Mouse (Mus musculus): ENCODE data around the gene Hus1b.

Hus1b gene

GRCm38 (mm10) chr13:30947540-30947939 is at the start of gene Hus1b:
Hus1b (minus strand) TSS chr13:30947759.
- DNase-seq (ENCODE audit: low read depth, low spot score) = peak; percentile 7

GRCm38 (mm10) chr13:30994249-30994858 is 46.8 kb upstream of the Hus1b start:
- DNase-seq (ENCODE audit: low read depth, low spot score) = no peak

- peak; percentile 66 for DNase-seq (ENCODE audit: low read depth, low spot score)
Measured at GRCm38 (mm10) chr13:30993819-30994218, 46.3 kb upstream of the Hus1b start.

- no peak for DNase-seq (ENCODE audit: low read depth, low spot score)
Measured at GRCm38 (mm10) chr13:30990233-30990632, 42.7 kb upstream of the Hus1b start.

GRCm38 (mm10) chr13:30989710-30990109 is 42.2 kb upstream of the Hus1b start:
- no peak for DNase-seq (ENCODE audit: low read depth, low spot score)

GRCm38 (mm10) chr13:30987686-30988085 is 40.1 kb upstream of the Hus1b start:
- DNase-seq (ENCODE audit: low read depth, low spot score) = no peak

GRCm38 (mm10) chr13:30986934-30987455 is 39.4 kb upstream of the Hus1b start:
- no peak for DNase-seq (ENCODE audit: low read depth, low spot score)

GRCm38 (mm10) chr13:30985598-30986466 is 38.3 kb upstream of the Hus1b start:
- DNase-seq (ENCODE audit: low read depth, low spot score) = peak; percentile 38

- DNase-seq (ENCODE audit: low read depth, low spot score) = no peak
Measured at GRCm38 (mm10) chr13:30985275-30985597, 37.7 kb upstream of the Hus1b start.

- peak; percentile 58 for DNase-seq (ENCODE audit: low read depth, low spot score)
Measured at GRCm38 (mm10) chr13:30981666-30982065, 34.1 kb upstream of the Hus1b start.

- no peak for DNase-seq (ENCODE audit: low read depth, low spot score)
Measured at GRCm38 (mm10) chr13:30978224-30978623, 30.7 kb upstream of the Hus1b start.

GRCm38 (mm10) chr13:30976536-30977084 is 29.1 kb upstream of the Hus1b start:
- no peak for DNase-seq (ENCODE audit: low read depth, low spot score)

- DNase-seq (ENCODE audit: low read depth, low spot score) = peak; percentile 3
Measured at GRCm38 (mm10) chr13:30974247-30974630, 26.7 kb upstream of the Hus1b start.

GRCm38 (mm10) chr13:30973501-30974246 is 26.1 kb upstream of the Hus1b start, which contains the start of the genes Exoc2 and Gm5447:
Exoc2 (minus strand) TSS chr13:30974093.
Gm5447 (plus strand) TSS chr13:30974204.
- DNase-seq (ENCODE audit: low read depth, low spot score) = peak; percentile 85

GRCm38 (mm10) chr13:30972102-30972501 is 24.5 kb upstream of the Hus1b start:
- no peak for DNase-seq (ENCODE audit: low read depth, low spot score)

- no peak for DNase-seq (ENCODE audit: low read depth, low spot score)
Measured at GRCm38 (mm10) chr13:30971047-30971446, 23.5 kb upstream of the Hus1b start.

GRCm38 (mm10) chr13:30968311-30968710 is 20.8 kb upstream of the Hus1b start:
- DNase-seq (ENCODE audit: low read depth, low spot score) = no peak

GRCm38 (mm10) chr13:30966507-30966911 is 18.9 kb upstream of the Hus1b start:
- DNase-seq (ENCODE audit: low read depth, low spot score) = peak; percentile 9

GRCm38 (mm10) chr13:30961932-30962331 is 14.4 kb upstream of the Hus1b start:
- no peak for DNase-seq (ENCODE audit: low read depth, low spot score)

GRCm38 (mm10) chr13:30960714-30961113 is 13.2 kb upstream of the Hus1b start:
- no peak for DNase-seq (ENCODE audit: low read depth, low spot score)

- no peak for DNase-seq (ENCODE audit: low read depth, low spot score)
Measured at GRCm38 (mm10) chr13:30953580-30953979, 6.0 kb upstream of the Hus1b start.

GRCm38 (mm10) chr13:30952044-30952443 is 4.5 kb upstream of the Hus1b start:
- no peak for DNase-seq (ENCODE audit: low read depth, low spot score)

Measured in ES-CJ7 (cell line).